Mouse (Mus musculus) cerebellum, adult (tissue): ENCODE measurements around the gene Ly75.

Experiments
- ATAC-seq: cut with Nextera tagmentation; 2 replicates; pipeline ENCODE4 v1.9.2; 2017; ENCODE audit warnings: mild to moderate bottlenecking, moderate library complexity, mixed read lengths; ENCODE audit not compliant: insufficient number of reproducible peaks, low FRiP score, low TSS enrichment

The Ly75 gene

GRCm38 (mm10) chr2:60382858-60383669 is at the start of gene Ly75:
Gene Ly75 (minus strand): TSS chr2:60383303.
- peak; percentile 90 for ATAC-seq

GRCm38 (mm10) chr2:60430315-60431021 is 47.4 kb upstream of the Ly75 start:
- ATAC-seq: no peak

GRCm38 (mm10) chr2:60418075-60418474 is 35.0 kb upstream of the Ly75 start:
- ATAC-seq: peak; percentile 76; the same call in 1 of the 2 replicates

DNA sequence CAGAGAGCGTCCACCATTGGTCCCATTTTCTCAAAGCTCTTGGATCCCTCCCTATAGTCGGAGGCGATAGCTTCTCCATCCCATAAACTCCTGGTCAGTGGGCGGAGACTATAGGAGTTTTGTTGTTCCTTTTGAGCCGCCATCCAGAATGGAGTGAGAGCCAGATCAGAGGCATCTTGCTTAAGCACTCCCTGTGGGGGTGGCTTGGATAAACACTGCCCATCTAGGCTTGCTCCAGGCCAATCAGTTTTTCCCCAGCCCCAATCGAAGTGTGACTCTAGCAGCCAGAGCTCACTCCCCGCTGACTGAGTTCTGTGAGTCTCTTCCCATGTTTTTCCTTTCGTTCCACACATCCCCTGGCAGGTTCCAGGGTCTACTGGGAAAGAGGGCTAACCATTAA is 31.2 kb upstream of the Ly75 start:
- no peak for ATAC-seq

DNA sequence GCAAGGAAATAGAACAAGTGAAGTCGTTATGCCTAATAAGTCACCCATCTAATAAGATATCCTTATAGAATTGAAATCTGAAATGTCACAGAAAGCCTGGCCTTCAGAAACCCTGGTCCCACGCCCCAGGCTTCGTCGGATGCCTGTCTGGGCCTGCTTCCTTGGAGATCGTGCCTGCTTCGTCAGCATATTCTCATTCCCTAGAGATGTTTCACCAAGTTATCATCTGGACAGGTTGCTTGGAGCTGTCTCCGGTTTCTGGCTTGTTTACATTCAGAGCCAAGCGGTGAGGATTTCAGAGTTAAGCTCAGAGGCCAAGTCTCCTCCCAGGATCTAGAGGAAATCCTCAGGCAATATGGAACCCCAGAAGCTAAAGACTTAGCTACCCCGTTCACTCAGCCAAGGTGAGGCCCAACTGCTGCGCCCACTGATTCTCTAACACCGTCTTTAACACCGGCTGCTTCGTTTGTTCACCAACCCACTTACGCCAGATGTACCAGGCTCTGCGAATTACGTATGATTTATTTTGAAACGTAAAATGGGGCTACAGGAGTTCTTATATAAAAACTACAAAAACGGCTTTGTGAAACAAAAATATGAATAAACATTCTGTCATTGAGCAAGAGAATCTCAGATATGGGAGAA is 30.0 kb upstream of the Ly75 start:
- ATAC-seq: no peak

DNA sequence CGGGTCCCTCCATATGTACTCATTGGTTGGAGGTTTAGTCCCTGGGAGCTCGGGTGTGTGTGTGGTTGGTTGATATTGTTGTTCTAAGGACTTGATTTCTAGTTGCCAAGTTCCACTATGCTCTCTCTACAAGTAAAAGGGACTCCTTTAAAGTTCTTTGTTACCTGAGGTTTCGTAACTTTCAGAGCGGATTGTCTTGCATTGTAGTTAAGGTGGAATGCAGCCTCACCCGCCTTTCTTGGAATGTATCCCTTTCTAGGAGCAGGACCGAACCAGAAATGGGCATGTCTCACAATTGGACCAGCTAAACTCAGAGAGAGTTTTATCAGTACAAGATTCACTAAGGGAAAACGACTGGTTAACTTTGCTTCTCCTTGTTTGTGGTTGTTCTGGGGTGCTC is 28.1 kb upstream of the Ly75 start:
- no peak for ATAC-seq

DNA sequence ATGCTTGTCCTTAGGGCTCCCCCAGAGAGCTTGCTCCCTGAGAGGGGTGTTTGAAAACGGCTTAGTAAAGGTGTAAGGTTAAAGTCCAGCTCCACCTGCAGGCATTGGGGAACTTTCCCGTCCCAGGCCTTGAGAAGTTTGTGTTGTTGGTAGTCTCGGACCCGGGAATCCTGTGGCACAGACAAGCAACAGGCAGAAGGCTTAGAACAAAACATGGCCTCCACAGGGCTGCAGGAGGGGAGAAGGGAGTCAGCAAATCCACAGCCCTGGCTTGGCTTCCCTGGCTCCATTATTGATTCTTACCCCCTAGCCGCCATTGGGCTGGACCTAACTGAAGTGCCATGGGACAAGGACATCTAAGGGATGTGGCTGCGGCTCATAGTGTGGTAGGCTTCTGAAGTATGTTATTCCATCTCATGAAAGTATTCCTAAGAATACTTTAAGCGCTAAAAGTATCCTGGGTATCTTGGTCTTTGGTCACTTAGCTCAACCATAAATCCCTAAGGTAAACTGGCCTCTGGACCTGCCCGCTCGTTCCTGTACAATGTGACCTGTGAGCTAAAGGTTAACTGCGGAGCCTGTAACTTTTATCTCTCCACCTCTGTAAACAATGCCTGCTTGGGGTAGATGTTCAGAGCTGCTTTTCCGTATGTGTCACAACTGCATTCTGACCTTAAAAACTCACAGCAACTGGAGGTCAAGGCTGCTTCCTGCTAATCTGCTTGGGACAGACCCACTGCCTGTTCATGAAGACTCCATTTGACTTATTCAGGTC is 27.1 kb upstream of the Ly75 start:
- ATAC-seq: no peak

DNA sequence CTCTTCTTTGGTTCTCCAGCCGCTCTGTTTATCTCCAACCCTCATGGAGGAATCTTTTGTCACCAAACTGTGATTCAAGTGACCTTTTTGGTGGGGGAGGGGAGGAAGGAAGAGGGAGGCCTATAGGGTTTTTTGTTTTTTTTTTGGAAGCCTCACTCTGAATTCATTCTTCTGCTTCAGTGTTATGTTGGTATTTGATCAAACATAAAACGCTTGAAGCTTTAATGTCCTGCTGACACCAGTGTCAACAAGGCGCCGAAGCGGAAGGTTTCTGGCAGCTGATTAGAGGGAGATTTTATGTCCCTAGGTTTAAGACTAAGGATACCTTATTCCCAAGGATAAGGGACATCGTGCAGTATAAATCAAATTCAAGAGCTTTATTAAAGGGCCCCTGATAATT is 26.1 kb upstream of the Ly75 start:
- ATAC-seq: no peak

DNA sequence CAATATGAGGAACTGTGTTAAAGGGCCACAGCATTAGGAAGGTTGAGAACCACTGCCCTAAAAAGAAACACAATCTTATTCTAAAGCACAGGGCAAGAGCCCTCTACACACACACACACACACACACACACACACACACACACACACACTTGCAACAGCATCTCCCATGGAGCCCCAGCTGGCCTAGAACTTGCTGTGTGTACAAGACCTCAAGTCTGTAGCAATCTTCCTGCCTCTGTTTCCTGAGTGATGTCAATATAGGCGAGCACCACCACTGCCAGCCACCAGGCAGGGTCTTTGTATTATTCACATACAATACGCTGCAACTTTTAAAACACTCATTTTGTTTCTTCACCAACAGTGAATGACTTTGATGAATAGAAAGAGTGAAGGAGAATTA is 24.3 kb upstream of the Ly75 start:
- no peak for ATAC-seq

- no peak for ATAC-seq
Measured at GRCm38 (mm10) chr2:60405431-60405830, 22.3 kb upstream of the Ly75 start.

DNA sequence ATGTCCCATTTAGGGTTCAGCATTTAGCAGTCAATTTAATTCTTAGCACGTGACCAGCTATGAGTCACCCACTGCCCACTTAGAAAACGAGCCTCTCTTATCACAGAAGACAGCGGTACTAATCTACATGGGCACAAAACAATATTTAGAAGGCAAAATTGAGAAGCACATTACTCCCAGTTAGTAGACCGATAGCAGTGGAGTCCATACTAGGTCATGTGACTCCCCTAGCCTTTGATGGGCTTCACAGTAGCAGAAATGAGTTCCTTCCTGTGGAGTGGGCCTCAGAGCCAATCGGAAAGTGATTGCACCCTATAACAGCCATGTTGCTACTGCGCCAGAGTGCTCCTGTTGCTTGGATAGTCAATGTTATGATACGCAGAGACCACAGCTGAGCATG is 21.7 kb upstream of the Ly75 start:
- no peak for ATAC-seq

GRCm38 (mm10) chr2:60401694-60402093 is 18.6 kb upstream of the Ly75 start:
- ATAC-seq: no peak

DNA sequence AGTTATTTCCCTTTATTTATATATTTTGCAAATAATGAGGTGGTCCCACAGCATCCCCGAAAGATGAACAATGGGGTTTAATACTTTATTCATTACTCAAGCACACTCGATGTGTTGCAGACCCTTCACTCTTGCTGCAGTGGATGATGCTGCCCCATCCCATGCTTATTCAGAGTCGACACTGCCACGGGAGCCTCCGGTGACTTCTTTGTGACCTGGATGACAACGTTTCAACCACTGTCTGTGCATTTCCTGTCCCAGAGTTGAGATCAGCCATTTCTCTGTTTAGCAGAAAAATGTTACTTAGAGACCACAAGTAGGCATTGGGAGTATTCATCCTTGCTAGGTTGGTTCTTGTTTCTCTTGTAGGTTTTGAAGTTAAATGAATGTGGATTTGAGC is 10.7 kb upstream of the Ly75 start:
- no peak for ATAC-seq

GRCm38 (mm10) chr2:60392286-60392685 is 9.2 kb upstream of the Ly75 start:
- ATAC-seq: no peak

- ATAC-seq: no peak
Measured at GRCm38 (mm10) chr2:60387363-60387762, 4.3 kb upstream of the Ly75 start.

- no peak for ATAC-seq
Measured at GRCm38 (mm10) chr2:60386835-60387234, 3.7 kb upstream of the Ly75 start.

DNA sequence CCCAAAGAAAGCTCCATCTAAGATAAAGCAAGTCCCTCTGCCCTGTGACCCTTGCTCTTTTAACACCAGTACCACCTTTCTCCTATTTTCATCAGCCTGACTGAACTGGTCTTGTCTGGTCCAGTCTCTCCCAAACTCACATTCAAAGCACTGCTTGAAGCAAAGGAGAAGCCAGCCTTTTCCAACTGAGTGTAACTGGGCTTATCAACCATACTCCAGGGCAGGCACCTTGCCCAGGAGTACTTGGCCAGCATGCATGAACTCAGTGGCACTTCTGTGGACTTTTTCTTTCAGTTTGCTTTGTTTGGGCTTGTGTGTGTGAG is 1.6 kb upstream of the Ly75 start:
- ATAC-seq: no peak

- ATAC-seq: no peak
Measured at GRCm38 (mm10) chr2:60384083-60384762, 1.1 kb upstream of the Ly75 start.

- ATAC-seq: no peak
Measured at GRCm38 (mm10) chr2:60382346-60382745, 757 bp downstream of the Ly75 start.

GRCm38 (mm10) chr2:60377260-60377659 is 5.8 kb downstream of the Ly75 start:
- ATAC-seq: no peak
